Comparison of ENCODE assay signal across 26 mouse cellular contexts in the genomic region with DNA sequence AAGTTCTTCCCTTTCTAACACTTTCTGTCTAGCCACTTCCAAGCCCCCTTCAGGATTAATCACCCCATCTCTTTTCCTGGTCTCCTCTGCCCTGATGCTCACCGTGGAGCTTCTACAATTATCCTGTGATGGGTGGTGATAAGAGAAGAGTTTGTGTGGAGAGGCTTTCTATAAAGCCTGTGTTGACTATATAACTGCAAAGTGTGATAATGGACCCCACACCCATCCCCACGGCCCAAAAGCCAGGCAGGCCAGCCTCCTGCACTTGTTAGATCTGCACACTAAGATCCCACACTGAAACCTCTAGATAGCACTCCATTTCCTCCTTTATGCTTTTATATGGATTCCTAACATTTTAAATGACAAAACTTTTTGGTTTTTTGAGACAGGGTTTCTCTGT. TPM values are rescaled to one million over a fixed set of nuclear protein-coding genes. Genes with fewer than 3 reads are reported as not detected.
DNase-seq lines count a peak whose midpoint lies in the region; ATAC-seq and TF ChIP-seq lines count a peak whose summit lies in the region.
"Had no signal": no experiment of that assay in that cellular context is flagged by ENCODE, and none has a peak within 500 bp of the region (broad histone marks: within the 10 kb centered on the region; RNA-seq: fewer than 3 reads in every experiment).

No protein-coding gene starts in this region.

- 12% methylated on average over 2 of the region's 2 CpGs for WGBS in liver, embryonic 14.5 days (ENCODE audit: insufficient replicate concordance)

- no peaks in the 10 kb centered on the region for H3K9me3 ChIP-seq in MEL (replicated peaks; ENCODE audit: insufficient read depth, low read length)
- no peaks in the 10 kb centered on the region for H3K9me3 ChIP-seq in liver, embryonic 14.5 days (ENCODE audit: control insufficient read depth, low read length)
- H3K9me3 ChIP-seq: embryonic facial prominence, embryonic 13.5 days; forebrain, embryonic 12.5 days; hindbrain, embryonic 12.5 days had no signal

- H3K79me2 ChIP-seq in MEL (ENCODE audit: control insufficient read depth, insufficient read depth, low read length, poor library complexity), result no peaks in the 10 kb centered on the region

- peak overlapping the region; percentile 35 for H3K4me2 ChIP-seq in liver, embryonic 14.5 days (ENCODE audit: low read depth)
- H3K4me2 ChIP-seq: embryonic facial prominence, embryonic 13.5 days; forebrain, embryonic 12.5 days; heart, embryonic 13.5 days; hindbrain, embryonic 12.5 days had no signal

- DNase-seq in MEL (ENCODE audit: low read depth, low spot score) (peak; percentile 49), liver (peak; percentile 76)
- DNase-seq in liver, embryonic 14.5 days (ENCODE audit: low read depth in 3 of 3, low spot score in 3 of 3), result peak; percentile 35 to 52 (median 50)
- DNase-seq in spleen, adult 18-20 months, result no peak
- DNase-seq in cerebellum, postnatal 10 days, result no peak
- DNase-seq in layer of hippocampus, adult 11-12 months (ENCODE audit: low spot score), result no peak
- DNase-seq: adrenal gland, postnatal 14 days; cerebellum, adult 8-10 months; cerebellum, postnatal 25 days; forebrain, postnatal 0 days; gastrocnemius, postnatal 14 days; heart, postnatal 4 days had no signal

- no peak for TF ChIP-seq CTCF in MEL (IDR thresholded peaks at IDR 0.05 in 2 of 3, conservative IDR thresholded peaks at IDR 0.05 in 1 of 3; ENCODE audit: control insufficient read depth in 1 of 3, insufficient read depth in 1 of 3, low read depth in 2 of 3, low read length in 3 of 3, poor library complexity in 1 of 3, severe bottlenecking in 1 of 3)
- TF ChIP-seq CTCF in liver, embryonic 14.5 days (IDR thresholded peaks at IDR 0.05; ENCODE audit: low read depth), result no peak

- H3K36me3 ChIP-seq in MEL (ENCODE audit: control insufficient read depth in 1 of 2, insufficient read depth in 2 of 2, low read length in 2 of 2), result peaks cover 0 to 9% of the 10 kb centered on the region in 2 experiments; a peak in 2 of 4 replicates
- no peaks in the 10 kb centered on the region; the same call in 1 of the 2 replicates for H3K36me3 ChIP-seq in liver, embryonic 14.5 days (replicated peaks; ENCODE audit: control insufficient read depth, insufficient read depth, low read depth)
- H3K36me3 ChIP-seq: forebrain, embryonic 12.5 days; hindbrain, embryonic 12.5 days had no signal

- H3K4me1 ChIP-seq in MEL (ENCODE audit: control insufficient read depth in 1 of 2, insufficient read depth in 2 of 2, low read length in 2 of 2), result peaks cover 0 to 6% of the 10 kb centered on the region in 2 experiments; a peak in 2 of 4 replicates
- H3K4me1 ChIP-seq in liver, embryonic 14.5 days (replicated peaks; ENCODE audit: control insufficient read depth in 2 of 2, insufficient read depth in 2 of 2, low read length in 1 of 2), result peaks cover 0 to 18% of the 10 kb centered on the region in 2 experiments; a peak in 3 of 4 replicates
- H3K4me1 ChIP-seq: embryonic facial prominence, embryonic 13.5 days; forebrain, embryonic 12.5 days; heart, embryonic 13.5 days; hindbrain, embryonic 12.5 days had no signal

- H3K27ac ChIP-seq in MEL (ENCODE audit: control insufficient read depth, low read depth, low read length), result no peak overlapping the region
- peak overlapping the region; percentile 13; the same call in 1 of the 2 replicates for H3K27ac ChIP-seq in liver, embryonic 14.5 days
- H3K27ac ChIP-seq: embryonic facial prominence, embryonic 13.5 days; forebrain, embryonic 12.5 days; heart, embryonic 13.5 days; hindbrain, embryonic 12.5 days had no signal

- H3K27me3 ChIP-seq in MEL (ENCODE audit: control insufficient read depth in 1 of 2, insufficient read depth in 2 of 2, low read length in 2 of 2), result no peaks in the 10 kb centered on the region
- no peaks in the 10 kb centered on the region for H3K27me3 ChIP-seq in liver, embryonic 14.5 days (ENCODE audit: control insufficient read depth, insufficient read depth, low read length)
- H3K27me3 ChIP-seq: embryonic facial prominence, embryonic 13.5 days; heart, embryonic 13.5 days; Patski had no signal

- no peak overlapping the region for H3K4me3 ChIP-seq in MEL (ENCODE audit: control insufficient read depth in 1 of 2, insufficient read depth in 1 of 2, low read depth in 2 of 2, low read length in 2 of 2)
- H3K4me3 ChIP-seq in liver, embryonic 14.5 days (ENCODE audit: insufficient read depth in 1 of 2, low read depth in 2 of 2, low read length in 2 of 2), result no peak overlapping the region
- H3K4me3 ChIP-seq: embryonic facial prominence, embryonic 13.5 days; forebrain, embryonic 12.5 days; heart, embryonic 13.5 days; hindbrain, embryonic 12.5 days had no signal

- H3K9ac ChIP-seq in MEL (ENCODE audit: control insufficient read depth, low read depth, low read length, poor library complexity, severe bottlenecking), result no peak overlapping the region
- H3K9ac ChIP-seq in liver, embryonic 14.5 days (replicated peaks), result no peak overlapping the region
- H3K9ac ChIP-seq: embryonic facial prominence, embryonic 13.5 days; forebrain, embryonic 12.5 days; forebrain, postnatal 0 days; heart, embryonic 13.5 days; hindbrain, embryonic 12.5 days had no signal

- peak; percentile 28 to 64; a peak in 3 of 4 replicates for TF ChIP-seq EP300 in MEL (IDR thresholded peaks at IDR 0.05; ENCODE audit: low read depth in 1 of 2, low read length in 2 of 2)
- TF ChIP-seq EP300 in liver, embryonic 14.5 days (IDR thresholded peaks at IDR 0.05; ENCODE audit: low read depth), result peak; percentile 64

- no peak for TF ChIP-seq RAD21 in MEL (IDR thresholded peaks at IDR 0.05; ENCODE audit: low read depth, low read length)

- peak; percentile 94 for ATAC-seq in liver, embryonic 14.5 days (ENCODE audit: insufficient read depth)
- ATAC-seq in megakaryocyte progenitor cell, adult 5-6 weeks (replicated peaks; ENCODE audit: poor library complexity), result peak; percentile 87
- ATAC-seq: activated CD4-positive, CD25-positive, alpha-beta regulatory T cell, adult 4 months; forebrain, postnatal 0 days; hindbrain, embryonic 16.5 days; Patski had no signal

- no peak for TF ChIP-seq POLR2A in MEL (IDR thresholded peaks at IDR 0.05; ENCODE audit: control insufficient read depth in 1 of 2, insufficient read depth in 1 of 2, low read depth in 1 of 2, low read length in 2 of 2, poor library complexity in 1 of 2)

TF ChIP-seq in MEL, 35 proteins besides CTCF, POLR2A, EP300 and RAD21:
- TF ChIP-seq MAX (IDR thresholded peaks at IDR 0.05; ENCODE audit: low read length), result no peak
- no peak for TF ChIP-seq ETS1 (IDR thresholded peaks at IDR 0.05; ENCODE audit: low read depth, low read length)
- TF ChIP-seq TBP (IDR thresholded peaks at IDR 0.05; ENCODE audit: low read depth, low read length), result no peak
- no peak for TF ChIP-seq BHLHE40 (IDR thresholded peaks at IDR 0.05; ENCODE audit: borderline replicate concordance, low read depth, low read length)
- TF ChIP-seq MEF2A (IDR thresholded peaks at IDR 0.05; ENCODE audit: extremely low read depth, insufficient replicate concordance, low read depth, low read length, poor library complexity, severe bottlenecking), result no peak
- TF ChIP-seq MYB (IDR thresholded peaks at IDR 0.05; ENCODE audit: low read depth, low read length), result no peak
- TF ChIP-seq NRF1 (IDR thresholded peaks at IDR 0.05; ENCODE audit: insufficient read depth, low read depth, low read length, poor library complexity, severe bottlenecking), result no peak
- no peak for TF ChIP-seq ZKSCAN1 (IDR thresholded peaks at IDR 0.05; ENCODE audit: low read depth, low read length)
- peak; percentile 31; the same call in 1 of the 2 replicates for TF ChIP-seq TCF12 (IDR thresholded peaks at IDR 0.05; ENCODE audit: low read depth, low read length)
- TF ChIP-seq GATA1 (IDR thresholded peaks at IDR 0.05; ENCODE audit: low read depth, low read length), result peak; percentile 43; the same call in 1 of the 2 replicates
- peak; percentile 13; the same call in 1 of the 2 replicates for TF ChIP-seq TAL1 (IDR thresholded peaks at IDR 0.05; ENCODE audit: low read length)

RNA-seq across cellular contexts. Expression of gene Vsx2, which starts 51.5 kb away (rescaled TPM):
- not detected in 2 replicates for total RNA-seq in MEL (2012; rRNA removed)
- polyA plus RNA-seq in MEL (2012; ENCODE audit: insufficient read depth in 1 of 2, insufficient read length in 2 of 2, low read depth in 1 of 2, low replicate concordance in 2 of 2, missing spikeins in 1 of 2), result not detected
- not detected in 2 replicates for polyA plus RNA-seq in liver, embryonic 14.5 days (2012; rRNA removed)
- not detected in 2 replicates for polyA plus RNA-seq in liver, embryonic 14.5 days (2014; fragmentation: Nextera tagmentation; extraction: Ambion mirVana)
- total RNA-seq in megakaryocyte progenitor cell, adult 5-6 weeks (2015), result not detected in 2 replicates
- total RNA-seq in megakaryocyte progenitor cell, adult 5-6 weeks (2017), result not detected in 2 replicates
- total RNA-seq: adrenal gland, adult 18-20 months; adrenal gland, postnatal 14 days; gastrocnemius, adult 18-20 months; gastrocnemius, postnatal 14 days; heart, adult 8-10 months; heart, postnatal 4 days had no signal
- polyA plus RNA-seq: activated CD4-positive, CD25-positive, alpha-beta regulatory T cell, adult 4 months; C2C12; gonadal fat pad, adult 2 months; heart, embryonic 13.5 days; heart, postnatal 0 days; Patski had no signal

Comparison
In these comparisons a context has a peak if more than half of its experiments do, and no peak if none do; other contexts are left out.
1. DNase-seq: peak in MEL (single experiment), liver (single experiment) and liver, embryonic 14.5 days (3 of 3); none in spleen, adult 18-20 months (0 of 2), cerebellum, postnatal 10 days (0 of 2) and layer of hippocampus, adult 11-12 months (single experiment).